Mouse (Mus musculus) erythroblast, embryonic 14.5 days (primary cell): ENCODE data around the gene Minar1.

Source experiments
- GATA1 ChIP-seq: IDR thresholded peaks from 2 replicates; pipeline ENCODE4 v1.6.1; 2012; ENCODE audit warnings: low read length, inconsistent platforms, mixed read lengths
- TAL1 ChIP-seq: IDR thresholded peaks from 3 replicates; pipeline ENCODE4 v1.6.1; 2012; ENCODE audit warnings: low read length, inconsistent platforms, mixed read lengths

GRCm38 (mm10) chr9:89606256-89606655 lies 16.7 kb downstream of the Minar1 start:
- TF ChIP-seq GATA1 (no peak), TAL1 (no peak)
